Mouse (Mus musculus) midbrain, embryonic 14.5 days (tissue): ENCODE data around the gene Tacr2. TPM values are rescaled to one million over a fixed set of nuclear protein-coding genes. Genes with fewer than 3 reads are reported as not detected.
A peak's percentile ranks its signal among the peaks of the same experiment; 100 is the strongest.

Experiments used
- ATAC-seq: fragments of 200-750 bp; cut with Nextera tagmentation; 2 replicates; pipeline ENCODE4 v1.8.0; 2017; ENCODE audit warnings: moderate number of reproducible peaks, moderate library complexity; ENCODE audit not compliant: low FRiP score, low TSS enrichment
- DNase-seq: peaks from one replicate; pipeline ENCODE4 v3.0.0-alpha.2; 2015
- H3K27ac ChIP-seq: fragments of 300-500 bp; sonication (generic); replicated peaks from 2 replicates; pipeline ENCODE4 v1.5.1; 2014; ENCODE audit warnings: mild to moderate bottlenecking, low read depth, low read length, moderate library complexity
- H3K27me3 ChIP-seq: fragments of 300-500 bp; sonication (generic); 2 replicates; pipeline ENCODE4 v1.6.1; 2014; ENCODE audit warnings: low read length, control low read depth, mixed read lengths; ENCODE audit not compliant: control insufficient read depth, insufficient read depth
- H3K36me3 ChIP-seq: fragments of 300-500 bp; sonication (generic); 2 replicates; pipeline ENCODE4 v1.6.1; 2014; ENCODE audit warnings: low read length, control low read depth; ENCODE audit not compliant: control insufficient read depth, insufficient read depth
- H3K4me1 ChIP-seq: fragments of 300-500 bp; sonication (generic); 2 replicates; pipeline ENCODE4 v1.6.1; 2014; ENCODE audit warnings: mild to moderate bottlenecking, antibody characterized with exemption, low read length, control low read depth; ENCODE audit not compliant: control insufficient read depth, insufficient read depth
- H3K4me2 ChIP-seq: fragments of 300-500 bp; sonication (generic); 2 replicates; pipeline ENCODE4 v1.6.1; 2014; ENCODE audit warnings: mild to moderate bottlenecking, low read length, moderate library complexity
- H3K4me3 ChIP-seq: fragments of 300-500 bp; sonication (generic); replicated peaks from 2 replicates; pipeline ENCODE4 v1.5.1; 2014; ENCODE audit warnings: low read depth, low read length
- H3K9ac ChIP-seq: fragments of 300-500 bp; sonication (generic); replicated peaks from 2 replicates; pipeline ENCODE4 v1.6.1; 2014; ENCODE audit warnings: mild to moderate bottlenecking, low read length, moderate library complexity
- H3K9me3 ChIP-seq: fragments of 300-500 bp; sonication (generic); 2 replicates; pipeline ENCODE4 v1.6.1; 2016; ENCODE audit warnings: low read length, control low read depth, mixed read lengths; ENCODE audit not compliant: control insufficient read depth
- WGBS: fragments of 180-500 bp; shearing (Covaris S2); extraction: QIAGEN DNeasy Blood & Tissue Kit; methylation state at CpG from one replicate; pipeline ENCODE4 v1.1.7; 2014; 5-methylcytosine and 5-hydroxymethylcytosine counted together
- polyA plus RNA-seq: library from polyadenylated mRNA; unstranded; fragments of >200 nt; fragmentation: Nextera tagmentation; extraction: Ambion mirVana; gene quantifications from 2 replicates; pipeline ENCODE4 v1.2.1, GENCODE M21; 2014

Gene Tacr2
- polyA plus RNA-seq = not detected in 2 replicates

DNA sequence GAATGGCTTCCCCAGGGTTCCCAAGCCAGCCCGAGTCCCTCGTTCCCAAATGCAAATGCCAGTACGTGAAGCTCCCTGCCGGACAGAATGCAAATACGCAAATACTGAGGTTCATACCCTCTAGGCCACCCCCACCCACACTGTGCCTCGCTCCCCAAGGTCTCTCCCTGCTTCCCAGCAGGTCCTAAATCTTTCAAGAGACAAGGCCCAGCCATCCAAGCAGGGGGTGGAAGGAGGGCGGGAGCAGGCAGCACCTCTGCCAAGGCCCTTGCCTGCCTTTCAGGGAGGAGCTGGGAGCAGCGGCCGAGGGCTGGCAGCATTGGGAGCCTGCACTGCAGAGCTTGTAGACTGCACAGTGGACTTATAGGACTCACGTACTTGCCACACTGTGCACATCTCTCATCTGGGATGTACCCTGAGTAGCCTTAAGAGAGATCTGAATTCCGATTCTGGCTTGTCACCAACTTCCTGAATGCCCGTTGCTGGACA is at the start of gene Tacr2:
Tacr2 (plus strand) TSS at position 439 of the 489 bp plus-strand sequence.
- H3K36me3 ChIP-seq = no peaks in the 10 kb centered on the region
- no peak for ATAC-seq
- no peak for DNase-seq
- no peak within 1 kb of the TSS for H3K4me3 ChIP-seq
- H3K27me3 ChIP-seq = no peaks in the 10 kb centered on the region
- H3K9ac ChIP-seq = no peak within 1 kb of the TSS
- H3K4me2 ChIP-seq = no peak within 1 kb of the TSS
- H3K4me1 ChIP-seq = no peaks in the 10 kb centered on the region
- no peak within 1 kb of the TSS for H3K27ac ChIP-seq
- 55% methylated on average over 12 of the region's 12 CpGs for WGBS
- H3K9me3 ChIP-seq = no peaks in the 10 kb centered on the region

DNA sequence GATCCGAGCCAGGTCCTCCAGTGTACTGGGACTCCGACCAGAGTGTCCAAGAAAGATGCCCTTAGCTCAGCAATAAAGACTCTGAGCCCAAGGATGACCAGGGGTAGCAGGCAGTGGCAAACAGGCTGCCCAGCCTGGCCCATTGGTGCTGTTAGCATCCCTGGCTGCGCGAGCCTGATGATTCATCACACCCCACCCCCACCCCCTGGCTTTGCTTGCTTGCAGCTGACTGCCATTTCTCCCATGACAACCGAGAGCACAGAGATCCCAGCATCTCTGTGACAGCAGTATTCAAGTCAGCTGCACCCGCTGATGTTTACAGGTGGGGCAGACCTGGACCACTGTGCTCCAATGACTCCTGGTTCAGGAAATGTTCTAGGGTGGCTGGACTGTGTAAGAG is 49.7 kb upstream of the Tacr2 start:
- H3K9ac ChIP-seq = no peak overlapping the region
- H3K27ac ChIP-seq = no peak overlapping the region
- 82% methylated on average over 6 of the region's 6 CpGs for WGBS
- no peak overlapping the region for H3K4me3 ChIP-seq
- H3K27me3 ChIP-seq = no peaks in the 10 kb centered on the region
- no peak overlapping the region for H3K4me2 ChIP-seq
- DNase-seq (no peak), ATAC-seq (no peak)
- no peaks in the 10 kb centered on the region for H3K9me3 ChIP-seq
- H3K4me1 ChIP-seq = no peaks in the 10 kb centered on the region
- H3K36me3 ChIP-seq = no peaks in the 10 kb centered on the region

DNA sequence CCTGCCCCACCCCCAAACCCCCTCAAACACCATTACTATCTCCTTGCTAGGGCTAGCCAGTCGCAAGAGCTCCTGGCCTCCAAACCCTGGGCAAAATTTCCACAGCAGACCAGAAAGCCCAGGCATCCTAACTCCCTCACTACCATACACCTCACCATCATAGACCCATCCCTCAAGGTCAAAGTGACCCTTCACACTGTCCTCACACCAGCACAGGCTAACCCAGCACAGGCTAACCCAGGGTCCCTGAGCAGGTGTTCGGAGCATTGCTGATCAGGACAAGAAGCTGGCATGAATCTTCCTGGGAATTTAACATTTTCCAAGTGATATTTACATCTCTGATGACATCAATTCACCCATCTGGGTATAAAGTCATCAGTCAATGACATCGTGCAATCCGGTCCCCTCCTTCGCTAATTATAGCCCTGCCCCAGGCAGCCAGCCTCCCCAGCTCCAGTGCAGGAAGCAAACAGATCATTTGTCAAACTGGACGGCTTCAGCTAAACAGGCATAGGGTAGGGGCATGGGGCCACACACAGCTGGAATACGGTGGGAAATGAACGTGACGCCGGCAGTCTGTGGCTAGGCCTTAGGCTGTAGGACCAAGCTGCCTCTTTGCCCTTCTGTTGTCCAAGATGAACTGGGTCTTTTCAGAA is 43.9 kb upstream of the Tacr2 start:
- no peaks in the 10 kb centered on the region for H3K9me3 ChIP-seq
- no peak for ATAC-seq
- no peak overlapping the region for H3K4me2 ChIP-seq
- no peak overlapping the region for H3K27ac ChIP-seq
- no peak overlapping the region for H3K9ac ChIP-seq
- no peaks in the 10 kb centered on the region for H3K27me3 ChIP-seq
- no peaks in the 10 kb centered on the region for H3K36me3 ChIP-seq
- no peak overlapping the region for H3K4me3 ChIP-seq
- DNase-seq = no peak
- no peaks in the 10 kb centered on the region for H3K4me1 ChIP-seq
- whole genome bisulfite sequencing = 87% methylated on average over 10 of the region's 10 CpGs

DNA sequence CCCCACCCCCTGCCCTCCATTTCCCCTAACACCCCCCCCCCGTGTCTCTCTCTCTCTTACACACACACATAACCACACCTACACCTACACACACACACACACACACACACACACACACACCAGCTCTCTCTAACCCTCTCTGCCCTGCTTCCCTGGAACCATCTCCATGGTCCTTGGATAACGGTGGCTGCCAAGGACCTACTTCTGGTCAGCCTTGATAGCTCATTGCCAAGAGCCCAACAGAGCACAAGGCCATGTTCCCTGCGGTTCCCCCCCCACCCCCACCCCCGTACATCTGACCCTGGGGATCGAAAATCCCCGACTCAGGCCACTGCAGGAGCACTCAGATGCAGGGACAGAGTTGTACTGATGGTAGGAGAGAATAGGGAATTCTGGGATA is 40.9 kb upstream of the Tacr2 start:
- no peak overlapping the region for H3K4me2 ChIP-seq
- H3K27ac ChIP-seq = no peak overlapping the region
- no peaks in the 10 kb centered on the region for H3K4me1 ChIP-seq
- H3K9ac ChIP-seq = no peak overlapping the region
- no peaks in the 10 kb centered on the region for H3K9me3 ChIP-seq
- no peak for ATAC-seq
- H3K27me3 ChIP-seq = no peaks in the 10 kb centered on the region
- H3K4me3 ChIP-seq = no peak overlapping the region
- 66% methylated on average over 6 of the region's 6 CpGs for WGBS
- H3K36me3 ChIP-seq = no peaks in the 10 kb centered on the region
- no peak for DNase-seq

DNA sequence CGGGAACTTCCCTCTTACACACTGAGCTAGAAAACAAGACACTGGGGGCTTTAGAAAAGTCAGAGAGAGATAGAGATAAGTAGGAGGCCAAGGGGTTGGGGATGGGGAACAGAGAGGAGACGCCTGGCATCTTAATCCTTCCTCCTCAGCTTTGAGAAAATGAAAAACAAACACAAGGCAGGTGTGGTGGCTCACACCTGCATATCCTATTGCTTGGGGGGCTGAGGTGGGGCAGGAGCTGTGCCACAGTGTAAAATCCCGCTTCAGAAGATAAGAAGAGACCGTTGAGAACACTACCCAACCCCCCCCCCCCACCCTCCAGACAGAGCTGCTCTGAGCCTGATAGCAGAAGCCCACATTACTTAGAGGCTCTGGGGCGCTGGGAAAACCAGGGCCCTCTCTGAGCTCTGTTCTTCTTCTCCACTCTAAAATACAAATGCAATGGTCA is 37.0 kb upstream of the Tacr2 start:
- Histone ChIP-seq H3K9me3 (no peaks in the 10 kb centered on the region), H3K27ac (no peak overlapping the region), H3K9ac (no peak overlapping the region), H3K4me1 (no peaks in the 10 kb centered on the region), H3K27me3 (no peaks in the 10 kb centered on the region), H3K4me2 (no peak overlapping the region), H3K4me3 (no peak overlapping the region), H3K36me3 (no peaks in the 10 kb centered on the region)
- WGBS = 65% methylated on average over 5 of the region's 5 CpGs
- no peak for ATAC-seq
- DNase-seq = no peak

DNA sequence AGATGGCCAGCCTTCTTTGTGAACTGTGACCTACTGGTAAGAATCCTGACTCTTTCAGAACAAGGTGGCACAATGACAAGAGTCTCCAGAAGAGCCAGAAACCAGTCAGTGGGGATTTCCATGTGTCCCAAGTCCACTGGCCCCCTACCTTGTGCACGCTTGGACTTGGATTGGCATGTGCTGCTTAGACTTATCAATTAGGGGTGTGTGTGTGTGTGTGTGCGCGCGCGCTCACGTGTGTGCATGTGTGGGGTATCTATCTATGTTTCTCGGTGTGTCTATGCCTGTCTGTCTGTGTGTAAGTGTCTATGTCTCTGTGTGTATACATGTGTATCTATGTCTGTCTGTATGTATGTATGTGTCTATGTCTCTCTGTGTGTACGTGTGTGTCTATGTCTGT is 36.6 kb upstream of the Tacr2 start:
- ATAC-seq (no peak), DNase-seq (no peak)
- H3K4me2 ChIP-seq = no peak overlapping the region
- H3K4me3 ChIP-seq = no peak overlapping the region
- H3K27ac ChIP-seq = no peak overlapping the region
- no peaks in the 10 kb centered on the region for H3K27me3 ChIP-seq
- no peaks in the 10 kb centered on the region for H3K36me3 ChIP-seq
- no peaks in the 10 kb centered on the region for H3K9me3 ChIP-seq
- H3K4me1 ChIP-seq = no peaks in the 10 kb centered on the region
- 97% methylated on average over 8 of the region's 8 CpGs for WGBS
- no peak overlapping the region for H3K9ac ChIP-seq

DNA sequence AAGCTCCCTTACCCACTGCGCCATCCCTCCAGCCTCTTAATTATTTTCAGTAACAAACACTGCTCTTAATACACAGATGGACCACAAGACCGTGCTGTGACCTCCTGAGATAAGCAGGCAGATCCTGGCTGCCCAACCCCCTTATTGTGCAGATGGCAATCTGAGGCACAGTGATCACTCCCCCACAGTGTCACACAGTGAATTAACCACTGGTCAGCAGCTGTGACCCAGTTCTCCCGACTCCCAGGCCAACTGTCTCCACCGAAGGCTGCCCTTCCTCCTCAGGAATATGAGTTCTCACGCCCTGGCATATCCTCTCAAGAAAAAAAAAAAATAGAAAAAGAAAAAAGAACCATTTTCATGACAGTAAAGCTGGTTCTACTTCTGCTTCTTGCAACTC is 35.6 kb upstream of the Tacr2 start:
- ATAC-seq (no peak), DNase-seq (no peak)
- no peak overlapping the region for H3K4me3 ChIP-seq
- no peaks in the 10 kb centered on the region for H3K36me3 ChIP-seq
- no peaks in the 10 kb centered on the region for H3K9me3 ChIP-seq
- no peaks in the 10 kb centered on the region for H3K27me3 ChIP-seq
- no peak overlapping the region for H3K4me2 ChIP-seq
- no peak overlapping the region; the same call in 1 of the 2 replicates for H3K27ac ChIP-seq
- H3K4me1 ChIP-seq = no peaks in the 10 kb centered on the region
- WGBS = 49% methylated on average over 5 of the region's 5 CpGs
- H3K9ac ChIP-seq = no peak overlapping the region

DNA sequence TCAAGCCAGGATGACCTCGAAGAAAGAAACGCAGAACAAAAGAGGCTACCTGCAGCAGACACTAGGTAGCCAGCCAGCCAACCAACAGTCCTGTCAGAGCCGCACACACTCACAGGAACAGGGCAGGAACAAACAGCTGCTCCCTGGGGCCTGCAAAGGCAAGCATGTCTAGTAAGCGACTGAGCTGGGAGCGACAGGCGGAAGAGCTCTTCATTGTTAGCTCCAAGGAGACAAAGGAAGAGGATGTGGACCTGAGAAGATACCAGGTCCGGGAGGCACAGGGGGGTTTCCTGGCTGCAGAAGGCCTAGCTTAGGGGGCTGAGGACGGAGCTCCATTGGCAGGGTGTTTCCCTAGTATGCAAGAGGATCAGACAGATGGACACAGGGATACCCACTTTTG is 35.0 kb upstream of the Tacr2 start:
- Histone ChIP-seq H3K4me1 (no peaks in the 10 kb centered on the region), H3K36me3 (no peaks in the 10 kb centered on the region), H3K9ac (no peak overlapping the region; the same call in 1 of the 2 replicates), H3K27ac (0 out of 2 replicates have a peak overlapping the region, but pooled peaks have one; percentile 41), H3K4me3 (no peak overlapping the region), H3K27me3 (no peaks in the 10 kb centered on the region), H3K9me3 (no peaks in the 10 kb centered on the region), H3K4me2 (no peak overlapping the region)
- DNase-seq = peak; percentile 27
- ATAC-seq = no peak
- WGBS = 37% methylated on average over 8 of the region's 8 CpGs

DNA sequence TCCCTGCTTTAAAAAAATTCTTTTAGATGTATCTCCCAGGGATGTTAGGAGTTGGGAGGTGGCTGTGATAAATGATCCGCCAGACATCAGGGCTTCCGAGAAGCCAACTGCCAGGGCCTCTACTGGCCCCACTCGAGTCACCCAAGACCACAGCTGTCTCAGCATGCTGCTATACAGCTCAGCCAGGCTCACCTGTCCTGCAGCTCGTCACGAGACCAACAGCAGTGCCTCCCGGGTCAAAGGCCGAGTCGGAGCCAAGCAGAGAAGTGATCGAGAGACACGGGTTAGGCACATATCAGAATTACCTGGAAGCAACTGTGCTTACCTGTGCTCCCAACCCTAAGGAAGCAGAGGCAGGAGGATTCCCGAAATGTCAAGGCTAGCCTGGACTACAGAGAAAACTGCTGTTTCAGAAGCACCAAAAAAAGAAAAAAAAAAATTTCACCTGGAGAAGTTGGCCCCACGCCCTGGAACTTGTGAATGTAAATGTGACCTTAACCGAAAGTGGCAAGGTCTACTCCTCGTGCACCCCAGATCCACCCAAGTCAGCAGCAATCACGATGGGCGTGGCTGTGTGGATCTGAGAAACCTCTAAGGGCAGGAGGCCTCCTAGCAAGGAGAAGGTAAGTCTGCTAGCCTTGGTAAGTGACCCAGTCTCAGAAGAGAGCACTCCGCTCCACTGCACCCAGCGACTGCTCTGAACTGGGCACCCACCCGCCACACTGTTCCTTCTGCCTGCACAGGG is 34.0 kb upstream of the Tacr2 start:
- DNase-seq (no peak), ATAC-seq (no peak)
- Histone ChIP-seq H3K4me1 (no peaks in the 10 kb centered on the region), H3K9ac (no peak overlapping the region), H3K4me2 (no peak overlapping the region), H3K27ac (no peak overlapping the region), H3K4me3 (no peak overlapping the region), H3K9me3 (no peaks in the 10 kb centered on the region), H3K36me3 (no peaks in the 10 kb centered on the region), H3K27me3 (no peaks in the 10 kb centered on the region)
- 91% methylated on average over 19 of the region's 19 CpGs for WGBS
